Mouse (Mus musculus) erythroblast, embryonic 14.5 days (primary cell): ENCODE measurements around the gene Mslnl.

Experiments
- GATA1 ChIP-seq: IDR thresholded peaks from 2 replicates; pipeline ENCODE4 v1.6.1; 2012; ENCODE audit warnings: low read length, inconsistent platforms, mixed read lengths
- TAL1 ChIP-seq: IDR thresholded peaks from 3 replicates; pipeline ENCODE4 v1.6.1; 2012; ENCODE audit warnings: low read length, inconsistent platforms, mixed read lengths

- TF ChIP-seq TAL1 (no peak), GATA1 (no peak)
Observed at GRCm38 (mm10) chr17:25783861-25784574, 48.2 kb downstream of the Mslnl start.
